Mouse (Mus musculus) kidney, embryonic 14.5 days (tissue): ENCODE results near the gene Fgd2. TPM values are rescaled to one million over a fixed set of nuclear protein-coding genes. Genes with fewer than 3 reads are reported as not detected.

Experiments
- ATAC-seq: fragments of 200-750 bp; cut with Nextera tagmentation; 2 replicates; pipeline ENCODE4 v1.8.0; 2017; ENCODE audit warnings: moderate number of reproducible peaks, mild to moderate bottlenecking, moderate TSS enrichment, moderate library complexity; ENCODE audit not compliant: low FRiP score, low TSS enrichment
- H3K27ac ChIP-seq: fragments of 300-500 bp; sonication (generic); 2 replicates; pipeline ENCODE4 v1.5.1; 2014; ENCODE audit warnings: low read depth, mild to moderate bottlenecking, low read length, moderate library complexity, mixed read lengths
- H3K27me3 ChIP-seq: fragments of 300-500 bp; sonication (generic); 2 replicates; pipeline ENCODE4 v1.6.1; 2014; ENCODE audit warnings: mild to moderate bottlenecking, low read length; ENCODE audit not compliant: control insufficient read depth, insufficient read depth
- H3K36me3 ChIP-seq: fragments of 300-500 bp; sonication (generic); 2 replicates; pipeline ENCODE4 v1.6.1; 2014; ENCODE audit warnings: low read length, mixed read lengths; ENCODE audit not compliant: control insufficient read depth, insufficient read depth
- H3K4me1 ChIP-seq: fragments of 300-500 bp; sonication (generic); 2 replicates; pipeline ENCODE4 v1.6.1; 2014; ENCODE audit warnings: low read length, mixed read lengths; ENCODE audit not compliant: control insufficient read depth, insufficient read depth
- H3K4me2 ChIP-seq: fragments of 300-500 bp; sonication (generic); replicated peaks from 2 replicates; pipeline ENCODE4 v1.6.1; 2014; ENCODE audit warnings: low read depth, mild to moderate bottlenecking, low read length
- H3K4me3 ChIP-seq: fragments of 300-500 bp; sonication (generic); 2 replicates; pipeline ENCODE4 v1.5.1; 2014; ENCODE audit warnings: mild to moderate bottlenecking, low read length
- H3K9ac ChIP-seq: fragments of 300-500 bp; sonication (generic); 2 replicates; pipeline ENCODE4 v1.6.1; 2014; ENCODE audit warnings: low read depth, mild to moderate bottlenecking, low read length, moderate library complexity
- H3K9me3 ChIP-seq: fragments of 300-500 bp; sonication (generic); 2 replicates; pipeline ENCODE4 v1.6.1; 2016; ENCODE audit warnings: low read length; ENCODE audit not compliant: control insufficient read depth
- WGBS: fragments of 180-500 bp; shearing (Covaris S2); extraction: QIAGEN DNeasy Blood & Tissue Kit; methylation state at CpG from one replicate; pipeline ENCODE4 v1.1.7; 2014; 5-methylcytosine and 5-hydroxymethylcytosine counted together
- polyA plus RNA-seq: library from polyadenylated mRNA; unstranded; fragments of >200 nt; fragmentation: Nextera tagmentation; extraction: Ambion mirVana; gene quantifications from 2 replicates; pipeline ENCODE4 v1.2.1, GENCODE M21; 2014

Gene Fgd2
- polyA plus RNA-seq, 1 experiment from 2014 or later: 9.5 TPM

GRCm38 (mm10) chr17:29419976-29420739 is 59.4 kb downstream of the Fgd2 start:
- H3K9me3 ChIP-seq: 0 out of 2 replicates have a peak, but pooled peaks cover 2% of the 10 kb centered on the region
- H3K9ac ChIP-seq: no peak overlapping the region
- no peak overlapping the region for H3K4me3 ChIP-seq
- H3K36me3 ChIP-seq: no peaks in the 10 kb centered on the region
- no peak overlapping the region for H3K4me2 ChIP-seq
- no peak for ATAC-seq
- H3K4me1 ChIP-seq: peaks cover 12% of the 10 kb centered on the region
- WGBS: 82% methylated on average over 12 of the region's 12 CpGs
- H3K27me3 ChIP-seq: no peaks in the 10 kb centered on the region; the same call in 1 of the 2 replicates
- no peak overlapping the region for H3K27ac ChIP-seq

DNA sequence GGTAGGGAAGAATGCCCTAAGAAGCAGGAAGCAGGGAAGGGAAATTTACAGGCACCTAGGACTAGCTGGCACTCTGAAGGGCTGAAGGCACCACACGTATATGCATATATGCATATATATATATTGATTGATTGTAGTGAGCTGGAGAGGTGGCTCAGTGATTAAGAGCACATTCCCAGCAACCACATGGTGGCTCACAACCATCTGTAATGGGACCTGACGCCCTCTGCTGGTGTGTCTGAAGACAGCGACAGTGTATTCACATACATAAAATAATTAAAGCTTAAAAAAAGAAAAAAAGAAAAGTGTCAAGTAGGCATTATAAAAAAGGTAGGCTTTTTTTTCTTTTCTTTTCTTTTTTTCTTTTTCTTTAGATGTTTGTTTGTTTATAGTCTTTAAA is 60.6 kb downstream of the Fgd2 start:
- ATAC-seq: no peak
- no peak overlapping the region for H3K4me3 ChIP-seq
- no peaks in the 10 kb centered on the region for H3K36me3 ChIP-seq
- no peak overlapping the region for H3K4me2 ChIP-seq
- WGBS: 77% methylated on average over 3 of the region's 3 CpGs
- H3K27me3 ChIP-seq: no peaks in the 10 kb centered on the region; the same call in 1 of the 2 replicates
- no peak overlapping the region for H3K27ac ChIP-seq
- H3K4me1 ChIP-seq: peaks cover 6% of the 10 kb centered on the region; the same call in 1 of the 2 replicates
- no peak overlapping the region for H3K9ac ChIP-seq
- 0 out of 2 replicates have a peak, but pooled peaks cover 2% of the 10 kb centered on the region for H3K9me3 ChIP-seq

GRCm38 (mm10) chr17:29422337-29422736 is 61.6 kb downstream of the Fgd2 start:
- no peak for ATAC-seq
- H3K27me3 ChIP-seq: no peaks in the 10 kb centered on the region
- no peaks in the 10 kb centered on the region for H3K4me1 ChIP-seq
- no peaks in the 10 kb centered on the region for H3K36me3 ChIP-seq
- H3K9ac ChIP-seq: no peak overlapping the region
- H3K4me2 ChIP-seq: no peak overlapping the region
- H3K4me3 ChIP-seq: no peak overlapping the region
- H3K9me3 ChIP-seq: 0 out of 2 replicates have a peak, but pooled peaks cover 2% of the 10 kb centered on the region
- no peak overlapping the region for H3K27ac ChIP-seq
- WGBS: 92% methylated on average over 6 of the region's 6 CpGs

GRCm38 (mm10) chr17:29422912-29423504 is 62.3 kb downstream of the Fgd2 start:
- Histone ChIP-seq H3K4me2 (no peak overlapping the region), H3K4me1 (peaks cover 5% of the 10 kb centered on the region), H3K9ac (no peak overlapping the region), H3K27me3 (no peaks in the 10 kb centered on the region), H3K27ac (no peak overlapping the region), H3K4me3 (no peak overlapping the region), H3K36me3 (no peaks in the 10 kb centered on the region), H3K9me3 (0 out of 2 replicates have a peak, but pooled peaks cover 2% of the 10 kb centered on the region)
- ATAC-seq: no peak
- WGBS: 83% methylated on average over 8 of the region's 8 CpGs

- no peak overlapping the region for H3K4me3 ChIP-seq
- 92% methylated on average over 2 of the region's 2 CpGs for WGBS
- 0 out of 2 replicates have a peak, but pooled peaks cover 2% of the 10 kb centered on the region for H3K9me3 ChIP-seq
Measured at GRCm38 (mm10) chr17:29423991-29424390, 63.3 kb downstream of the Fgd2 start.

DNA sequence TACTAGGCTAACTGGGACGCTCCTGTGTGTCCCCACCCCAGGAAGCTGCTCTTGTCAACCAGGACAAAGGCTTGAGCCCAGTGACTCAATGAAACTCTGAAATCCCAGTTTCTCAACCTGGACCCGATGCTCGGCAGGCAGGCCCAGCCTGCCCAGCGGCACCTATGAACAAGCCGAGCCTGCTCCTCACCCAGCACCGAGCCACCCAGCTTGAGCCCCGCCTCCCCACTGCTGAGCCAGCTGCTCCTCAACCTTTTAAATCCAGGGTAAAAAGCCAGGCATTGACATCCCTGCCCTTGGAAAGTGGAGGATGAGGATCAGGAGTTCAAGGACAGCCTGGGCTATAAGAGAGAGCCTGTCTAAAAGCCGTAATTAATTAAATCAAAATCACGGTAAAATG is 64.6 kb downstream of the Fgd2 start:
- WGBS: 72% methylated on average over 9 of the region's 9 CpGs
- no peak overlapping the region for H3K27ac ChIP-seq
- H3K4me1 ChIP-seq: peaks cover 10% of the 10 kb centered on the region
- ATAC-seq: no peak
- 0 out of 2 replicates have a peak, but pooled peaks cover 2% of the 10 kb centered on the region for H3K9me3 ChIP-seq
- H3K4me2 ChIP-seq: no peak overlapping the region
- H3K27me3 ChIP-seq: no peaks in the 10 kb centered on the region
- no peak overlapping the region for H3K4me3 ChIP-seq
- no peak overlapping the region for H3K9ac ChIP-seq
- no peaks in the 10 kb centered on the region for H3K36me3 ChIP-seq

More at GRCm38 (mm10) chr17:29423991-29424390, 63.3 kb downstream of the Fgd2 start:
- Histone ChIP-seq H3K36me3 (no peaks in the 10 kb centered on the region), H3K27me3 (no peaks in the 10 kb centered on the region), H3K4me2 (no peak overlapping the region), H3K27ac (no peak overlapping the region), H3K4me1 (peaks cover 10% of the 10 kb centered on the region), H3K9ac (no peak overlapping the region)
- ATAC-seq: no peak

GRCm38 (mm10) chr17:29428213-29428612 is 67.5 kb downstream of the Fgd2 start:
- H3K4me3 ChIP-seq: no peak overlapping the region
- H3K27me3 ChIP-seq: no peaks in the 10 kb centered on the region
- WGBS: 16% methylated on average over 8 of the region's 8 CpGs
- peaks cover 10% of the 10 kb centered on the region for H3K4me1 ChIP-seq
- no peaks in the 10 kb centered on the region for H3K36me3 ChIP-seq
- H3K27ac ChIP-seq: no peak overlapping the region
- H3K9me3 ChIP-seq: no peaks in the 10 kb centered on the region
- no peak overlapping the region for H3K9ac ChIP-seq
- no peak for ATAC-seq
- H3K4me2 ChIP-seq: no peak overlapping the region

DNA sequence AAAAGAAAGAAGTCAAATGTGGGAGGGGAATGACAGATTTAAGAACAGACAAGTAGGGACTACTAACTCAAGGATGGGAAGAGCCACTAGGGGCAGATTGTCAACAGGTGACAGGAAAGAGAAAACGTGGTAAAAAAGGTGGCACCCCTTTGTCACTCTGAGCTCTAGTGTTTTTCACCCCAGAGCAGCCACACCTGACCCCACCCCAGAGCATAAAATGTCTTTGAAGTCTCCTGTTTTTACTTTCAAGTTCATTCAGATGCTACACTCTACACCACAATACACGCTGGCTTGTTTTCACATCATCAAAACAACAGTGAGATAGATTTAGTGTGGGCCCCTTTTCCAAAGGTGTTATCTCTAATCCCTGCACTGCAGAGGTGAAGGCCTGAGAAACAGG is 68.1 kb downstream of the Fgd2 start:
- Histone ChIP-seq H3K27me3 (no peaks in the 10 kb centered on the region), H3K4me1 (peaks cover 10% of the 10 kb centered on the region), H3K9me3 (no peaks in the 10 kb centered on the region), H3K4me3 (no peak overlapping the region), H3K9ac (no peak overlapping the region), H3K36me3 (no peaks in the 10 kb centered on the region), H3K27ac (no peak overlapping the region), H3K4me2 (no peak overlapping the region)
- 14% methylated on average over 2 of the region's 2 CpGs for WGBS
- no peak for ATAC-seq
